Mouse (Mus musculus): ENCODE results near the gene Plekhs1.
"Not testable (repeated sequence)": the region's sequence is repeated elsewhere in the genome, so short reads cannot be mapped to it uniquely, and the experiment has no call there.

Gene Plekhs1

GRCm38 (mm10) chr19:56519408-56519807 is 58.0 kb downstream of the Plekhs1 start:
- not testable (repeated sequence) for DNase-seq (ENCODE audit: low spot score)

DNA sequence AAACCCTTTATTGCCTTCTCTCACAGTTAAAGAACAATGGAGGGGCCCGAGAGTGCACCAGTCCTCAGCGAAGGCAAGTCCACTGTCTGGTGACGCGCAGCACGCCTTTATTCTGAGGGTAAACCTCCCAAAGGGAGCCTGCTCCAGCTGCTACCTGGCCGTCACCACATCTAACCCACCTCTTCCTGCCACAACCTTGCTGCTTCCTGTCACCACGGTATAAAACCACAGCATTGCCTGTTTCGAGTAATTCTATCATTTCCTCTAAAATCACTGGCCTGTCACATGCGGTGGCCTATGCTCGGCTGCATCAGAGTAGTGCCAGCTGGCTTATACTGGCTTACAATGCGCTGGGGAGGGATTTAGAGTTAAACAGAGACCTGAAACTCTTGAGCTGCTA is 69.1 kb downstream of the Plekhs1 start:
- not testable (repeated sequence) for DNase-seq (ENCODE audit: low spot score)

- no peak for DNase-seq (ENCODE audit: low spot score)
Observed at GRCm38 (mm10) chr19:56531251-56531650, 69.8 kb downstream of the Plekhs1 start.

GRCm38 (mm10) chr19:56533291-56534071 is 72.0 kb downstream of the Plekhs1 start:
- no peak for DNase-seq (ENCODE audit: low spot score)

- DNase-seq (ENCODE audit: low spot score), result no peak
Observed at GRCm38 (mm10) chr19:56534337-56534736, 72.9 kb downstream of the Plekhs1 start.

- DNase-seq (ENCODE audit: low spot score), result no peak
Observed at GRCm38 (mm10) chr19:56535064-56535463, 73.6 kb downstream of the Plekhs1 start.

- no peak for DNase-seq (ENCODE audit: low spot score)
Observed at GRCm38 (mm10) chr19:56535765-56536164, 74.3 kb downstream of the Plekhs1 start.
